Mouse (Mus musculus): ENCODE measurements around the gene Dmrt1. TPM values are rescaled to one million over a fixed set of nuclear protein-coding genes. Genes with fewer than 3 reads are reported as not detected.

Gene Dmrt1
- polyA plus RNA-seq, 2 experiments = not detected

GRCm38 (mm10) chr19:25497434-25497833, 8.0 kb upstream of the Dmrt1 start:
- no peak for ATAC-seq (ENCODE audit: insufficient read depth)
- WGBS (ENCODE audit: insufficient replicate concordance) = 56% methylated on average over 6 of the region's 6 CpGs

GRCm38 (mm10) chr19:25504878-25505277, 540 bp upstream of the Dmrt1 start:
- Histone ChIP-seq H3K4me3 (ENCODE audit: insufficient read depth in 1 of 2, low read depth in 2 of 2, low read length in 2 of 2) (no peak overlapping the region), H3K9ac (replicated peaks) (no peak overlapping the region), H3K4me2 (ENCODE audit: low read depth) (no peak overlapping the region), H3K9me3 (ENCODE audit: control insufficient read depth, low read length) (no peaks in the 10 kb centered on the region), H3K27ac (no peak overlapping the region), H3K27me3 (ENCODE audit: control insufficient read depth, insufficient read depth, low read length) (peaks cover 41% of the 10 kb centered on the region), H3K36me3 (replicated peaks; ENCODE audit: control insufficient read depth, insufficient read depth, low read depth) (no peaks in the 10 kb centered on the region), H3K4me1 (replicated peaks; ENCODE audit: control insufficient read depth in 2 of 2, insufficient read depth in 2 of 2, low read length in 1 of 2) (no peaks in the 10 kb centered on the region)
- TF ChIP-seq EP300 (IDR thresholded peaks at IDR 0.05; ENCODE audit: low read depth) (no peak), CTCF (IDR thresholded peaks at IDR 0.05; ENCODE audit: low read depth) (no peak)
- no peak for ATAC-seq (ENCODE audit: insufficient read depth)
- WGBS (ENCODE audit: insufficient replicate concordance) = 23% methylated on average over 10 of the region's 10 CpGs
- DNase-seq (ENCODE audit: low read depth in 3 of 3, low spot score in 3 of 3) = no peak

More at GRCm38 (mm10) chr19:25497434-25497833, 8.0 kb upstream of the Dmrt1 start:
- H3K4me3 ChIP-seq (ENCODE audit: insufficient read depth in 1 of 2, low read depth in 2 of 2, low read length in 2 of 2) = no peak overlapping the region
- no peak for TF ChIP-seq CTCF (IDR thresholded peaks at IDR 0.05; ENCODE audit: low read depth)
- no peak for TF ChIP-seq EP300 (IDR thresholded peaks at IDR 0.05; ENCODE audit: low read depth)
- no peak overlapping the region for H3K9ac ChIP-seq (replicated peaks)
- H3K4me1 ChIP-seq (replicated peaks; ENCODE audit: control insufficient read depth in 2 of 2, insufficient read depth in 2 of 2, low read length in 1 of 2) = no peaks in the 10 kb centered on the region
- no peak overlapping the region for H3K27ac ChIP-seq
- H3K9me3 ChIP-seq (ENCODE audit: control insufficient read depth, low read length) = no peaks in the 10 kb centered on the region
- H3K27me3 ChIP-seq (ENCODE audit: control insufficient read depth, insufficient read depth, low read length) = no peaks in the 10 kb centered on the region
- H3K4me2 ChIP-seq (ENCODE audit: low read depth) = no peak overlapping the region
- H3K36me3 ChIP-seq (replicated peaks; ENCODE audit: control insufficient read depth, insufficient read depth, low read depth) = no peaks in the 10 kb centered on the region
- no peak for DNase-seq (ENCODE audit: low read depth in 3 of 3, low spot score in 3 of 3)

- Histone ChIP-seq H3K9ac (replicated peaks) (no peak overlapping the region), H3K36me3 (replicated peaks; ENCODE audit: control insufficient read depth, insufficient read depth, low read depth) (no peaks in the 10 kb centered on the region), H3K4me3 (ENCODE audit: insufficient read depth in 1 of 2, low read depth in 2 of 2, low read length in 2 of 2) (no peak overlapping the region), H3K27ac (no peak overlapping the region), H3K9me3 (ENCODE audit: control insufficient read depth, low read length) (no peaks in the 10 kb centered on the region), H3K4me2 (ENCODE audit: low read depth) (no peak overlapping the region), H3K4me1 (replicated peaks; ENCODE audit: control insufficient read depth in 2 of 2, insufficient read depth in 2 of 2, low read length in 1 of 2) (no peaks in the 10 kb centered on the region), H3K27me3 (ENCODE audit: control insufficient read depth, insufficient read depth, low read length) (peaks cover 41% of the 10 kb centered on the region)
- TF ChIP-seq CTCF (IDR thresholded peaks at IDR 0.05; ENCODE audit: low read depth) (no peak), EP300 (IDR thresholded peaks at IDR 0.05; ENCODE audit: low read depth) (no peak)
- no peak for DNase-seq (ENCODE audit: low read depth in 3 of 3, low spot score in 3 of 3)
- ATAC-seq (ENCODE audit: insufficient read depth) = no peak
- 3% methylated on average over 23 of the region's 23 CpGs for WGBS (ENCODE audit: insufficient replicate concordance)
Measured at GRCm38 (mm10) chr19:25506616-25507015, 1.2 kb downstream of the Dmrt1 start.

GRCm38 (mm10) chr19:25514986-25515530, 9.6 kb downstream of the Dmrt1 start:
- Histone ChIP-seq H3K4me3 (ENCODE audit: insufficient read depth in 1 of 2, low read depth in 2 of 2, low read length in 2 of 2) (no peak overlapping the region), H3K4me1 (replicated peaks; ENCODE audit: control insufficient read depth in 2 of 2, insufficient read depth in 2 of 2, low read length in 1 of 2) (no peaks in the 10 kb centered on the region), H3K36me3 (replicated peaks; ENCODE audit: control insufficient read depth, insufficient read depth, low read depth) (no peaks in the 10 kb centered on the region), H3K27me3 (ENCODE audit: control insufficient read depth, insufficient read depth, low read length) (no peaks in the 10 kb centered on the region), H3K9me3 (ENCODE audit: control insufficient read depth, low read length) (no peaks in the 10 kb centered on the region), H3K9ac (replicated peaks) (no peak overlapping the region), H3K27ac (no peak overlapping the region), H3K4me2 (ENCODE audit: low read depth) (no peak overlapping the region)
- ATAC-seq (ENCODE audit: insufficient read depth) = no peak
- WGBS (ENCODE audit: insufficient replicate concordance) = 43% methylated on average over 10 of the region's 12 CpGs
- DNase-seq (ENCODE audit: low read depth in 3 of 3, low spot score in 3 of 3) = no peak
- no peak for TF ChIP-seq EP300 (IDR thresholded peaks at IDR 0.05; ENCODE audit: low read depth)
- TF ChIP-seq CTCF (IDR thresholded peaks at IDR 0.05; ENCODE audit: low read depth) = no peak

GRCm38 (mm10) chr19:25524156-25524555, 18.7 kb downstream of the Dmrt1 start:
- TF ChIP-seq CTCF (IDR thresholded peaks at IDR 0.05; ENCODE audit: low read depth) = no peak
- no peak for TF ChIP-seq EP300 (IDR thresholded peaks at IDR 0.05; ENCODE audit: low read depth)
- Histone ChIP-seq H3K36me3 (replicated peaks; ENCODE audit: control insufficient read depth, insufficient read depth, low read depth) (no peaks in the 10 kb centered on the region), H3K4me2 (ENCODE audit: low read depth) (no peak overlapping the region), H3K4me3 (ENCODE audit: insufficient read depth in 1 of 2, low read depth in 2 of 2, low read length in 2 of 2) (no peak overlapping the region), H3K9ac (replicated peaks) (no peak overlapping the region), H3K27me3 (ENCODE audit: control insufficient read depth, insufficient read depth, low read length) (no peaks in the 10 kb centered on the region), H3K4me1 (replicated peaks; ENCODE audit: control insufficient read depth in 2 of 2, insufficient read depth in 2 of 2, low read length in 1 of 2) (no peaks in the 10 kb centered on the region), H3K9me3 (ENCODE audit: control insufficient read depth, low read length) (no peaks in the 10 kb centered on the region), H3K27ac (no peak overlapping the region)
- WGBS (ENCODE audit: insufficient replicate concordance) = 61% methylated on average over 6 of the region's 6 CpGs
- no peak for ATAC-seq (ENCODE audit: insufficient read depth)
- DNase-seq (ENCODE audit: low read depth in 3 of 3, low spot score in 3 of 3) = no peak

All from liver, embryonic 14.5 days (tissue).